Mouse (Mus musculus) myocyte (in vitro differentiated cells): ENCODE results near the gene Txndc9.

Experiments
- CEBPB ChIP-seq: IDR thresholded peaks from 2 replicates; pipeline ENCODE4 v1.6.1; 2011; ENCODE audit warnings: mild to moderate bottlenecking, moderate library complexity; ENCODE audit not compliant: poor library complexity, insufficient read depth, severe bottlenecking
- MYOG ChIP-seq, 3 experiments: IDR thresholded peaks; one replicate each; pipeline ENCODE4 v1.6.1; 2011; ENCODE audit warnings: control low read depth in 2 of 3, low read depth in 2 of 3, mild to moderate bottlenecking in 2 of 3; ENCODE audit not compliant: insufficient read length in 2 of 3, control insufficient read depth in 1 of 3, insufficient read depth in 1 of 3
- POLR2A ChIP-seq: IDR thresholded peaks from one replicate; pipeline ENCODE4 v1.6.1; 2011; ENCODE audit warnings: low read depth, mild to moderate bottlenecking, control low read depth, moderate library complexity; ENCODE audit not compliant: insufficient read length
- TCF12 ChIP-seq: IDR thresholded peaks from one replicate; pipeline ENCODE4 v1.6.1; 2011; ENCODE audit warnings: mild to moderate bottlenecking, control low read depth; ENCODE audit not compliant: poor library complexity, insufficient read depth, severe bottlenecking
- TCF3 ChIP-seq: IDR thresholded peaks from one replicate; pipeline ENCODE4 v1.6.1; 2011; ENCODE audit warnings: low read depth, control low read depth; ENCODE audit not compliant: insufficient read length
- USF1 ChIP-seq: IDR thresholded peaks from one replicate; pipeline ENCODE4 v1.6.1; 2011; ENCODE audit warnings: low read depth, mild to moderate bottlenecking, control low read depth, moderate library complexity

- TF ChIP-seq POLR2A (no peak), CEBPB (no peak), TCF12 (no peak), USF1 (no peak), MYOG (IDR thresholded peaks at IDR 0.05; ENCODE audit: control insufficient read depth in 1 of 3, insufficient read depth in 1 of 3, insufficient read length in 2 of 3, low read depth in 2 of 3) (no peak), TCF3 (no peak)
Measured at GRCm38 (mm10) chr1:38035521-38035920, 37.8 kb upstream of the Txndc9 start.
